Mouse (Mus musculus) lung, postnatal 14 days (tissue): ENCODE measurements at regions not wholly inside any gene's neighbourhood (a gene's known extent, or its start where the extent isn't known, plus 50 kb on each side); places are given as distances from the start of the nearest gene placed in this dataset.

Source experiments
- DNase-seq: peaks from one replicate; pipeline ENCODE4 v3.0.0; 2021

GRCm38 (mm10) chr17:31776949-31777607 lies 78.5 kb downstream of the Sik1 start:
- peak; percentile 52 for DNase-seq

- no peak for DNase-seq
Measured at GRCm38 (mm10) chr17:31777751-31778150, 77.9 kb downstream of the Sik1 start.

GRCm38 (mm10) chr17:31779466-31779865 lies 76.1 kb downstream of the Sik1 start:
- DNase-seq, result no peak

- DNase-seq, result no peak
Measured at GRCm38 (mm10) chr17:31782251-31782650, 73.4 kb downstream of the Sik1 start.

- DNase-seq, result no peak
Measured at GRCm38 (mm10) chr17:31783071-31783470, 72.5 kb downstream of the Sik1 start.

GRCm38 (mm10) chr17:31788316-31788715 lies 67.3 kb downstream of the Sik1 start:
- DNase-seq, result no peak

- no peak for DNase-seq
Measured at GRCm38 (mm10) chr17:31789068-31789583, 66.5 kb downstream of the Sik1 start.

GRCm38 (mm10) chr17:31789906-31790279 lies 65.7 kb downstream of the Sik1 start:
- no peak for DNase-seq

- peak; percentile 48 for DNase-seq
Measured at GRCm38 (mm10) chr17:31790280-31791063, 65.1 kb downstream of the Sik1 start.

GRCm38 (mm10) chr17:31791656-31792055 lies 63.9 kb downstream of the Sik1 start:
- DNase-seq, result no peak

GRCm38 (mm10) chr17:31793040-31793439 lies 62.6 kb downstream of the Sik1 start:
- no peak for DNase-seq

- peak; percentile 57 for DNase-seq
Measured at GRCm38 (mm10) chr17:31793521-31793920, 62.1 kb downstream of the Sik1 start.

- no peak for DNase-seq
Measured at GRCm38 (mm10) chr17:31793964-31794363, 61.6 kb downstream of the Sik1 start.
